Mouse (Mus musculus): ENCODE results near the gene 1700001O22Rik. TPM values are rescaled to one million over a fixed set of nuclear protein-coding genes. Genes with fewer than 3 reads are reported as not detected.

1700001O22Rik gene
- polyA plus RNA-seq, 1 experiment from 2014 or later = 4.0 TPM

DNA sequence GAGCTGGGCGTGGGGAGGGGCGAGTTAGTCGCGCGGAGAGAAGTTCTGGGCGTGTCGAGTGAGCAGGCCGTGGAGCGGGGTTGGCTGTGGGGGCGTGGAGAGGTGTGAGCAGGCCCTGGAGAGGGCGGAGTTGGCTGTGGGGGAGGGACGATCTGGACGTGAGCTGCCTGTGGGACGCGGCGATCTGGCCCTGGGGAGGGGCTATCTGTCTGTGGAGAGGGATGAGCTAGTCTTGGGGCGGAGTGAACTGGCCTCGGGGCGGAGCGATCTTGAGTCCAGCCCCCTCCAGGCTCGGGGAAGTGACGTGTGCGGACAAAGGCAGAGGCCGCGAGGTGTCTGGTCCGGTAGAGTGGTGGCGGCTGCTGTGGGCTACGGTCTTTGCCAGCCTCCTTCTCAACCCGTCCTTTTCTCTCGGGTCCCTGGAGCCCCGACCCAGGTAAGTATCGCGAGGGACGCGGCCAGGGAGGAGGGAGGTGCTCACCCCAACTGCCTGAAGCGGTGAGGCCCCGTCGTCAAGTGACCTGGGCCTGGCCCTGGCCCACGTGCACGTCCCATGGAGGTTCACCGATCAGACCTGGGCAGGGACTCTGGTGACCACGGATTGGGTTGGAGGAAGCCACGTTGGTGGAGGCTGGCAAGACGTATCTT lies 4.3 kb upstream of the 1700001O22Rik start, which contains the start of gene Ntmt1:
TSS of gene Ntmt1 (plus strand) at position 179 of the 648 bp plus-strand sequence.
- H3K4me3 ChIP-seq (ENCODE audit: low read depth, low read length) = peak within 1 kb of the TSS; percentile 85
- peaks cover 4% of the 10 kb centered on the region for H3K4me1 ChIP-seq (replicated peaks; ENCODE audit: control insufficient read depth, insufficient read depth, low read length)
- peak within 1 kb of the TSS; percentile 91 for H3K9ac ChIP-seq (ENCODE audit: low read depth, low read length)
- no peaks in the 10 kb centered on the region for H3K36me3 ChIP-seq (ENCODE audit: control insufficient read depth, insufficient read depth, low read length)
- no peaks in the 10 kb centered on the region for H3K9me3 ChIP-seq (ENCODE audit: control insufficient read depth, low read length)
- ATAC-seq (ENCODE audit: low FRiP score) = peak; percentile 98
- 0% methylated on average over 41 of the region's 44 CpGs for WGBS
- peak within 1 kb of the TSS; percentile 85 for H3K27ac ChIP-seq (ENCODE audit: low read depth, low read length)
- 0 out of 2 replicates have a peak, but pooled peaks cover 3% of the 10 kb centered on the region for H3K27me3 ChIP-seq (ENCODE audit: control insufficient read depth, insufficient read depth, low read length)
- peak; percentile 99 for DNase-seq (ENCODE audit: low spot score)
- H3K4me2 ChIP-seq (replicated peaks; ENCODE audit: low read depth, low read length) = peak within 1 kb of the TSS; percentile 94

DNA sequence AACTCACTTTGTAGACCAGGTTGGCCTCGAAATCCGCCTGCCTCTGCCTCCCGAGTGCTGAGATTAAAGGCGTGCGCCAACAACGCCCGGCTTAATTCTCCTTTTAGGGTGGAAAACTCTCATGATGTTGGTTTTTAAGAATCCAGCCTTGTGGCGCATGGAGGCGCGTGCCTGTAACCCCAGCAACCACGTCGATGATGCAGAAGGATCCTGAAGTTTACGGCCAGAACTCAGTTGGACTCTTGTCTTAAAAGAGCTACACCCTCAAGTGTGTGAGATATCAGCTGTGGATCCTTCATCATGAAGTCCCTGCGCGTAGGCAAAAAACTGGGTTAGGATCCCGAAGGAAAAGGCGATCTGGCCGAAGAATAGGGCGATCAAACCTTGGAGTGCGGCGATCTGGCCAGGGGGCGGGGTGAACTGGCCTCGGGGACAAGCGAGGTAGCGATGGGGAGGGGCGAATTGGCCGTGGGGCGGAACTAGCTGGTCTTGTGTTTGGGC lies 3.7 kb upstream of the 1700001O22Rik start:
- H3K27me3 ChIP-seq (ENCODE audit: control insufficient read depth, insufficient read depth, low read length) = peaks cover 4% of the 10 kb centered on the region; the same call in 1 of the 2 replicates
- peaks cover 4% of the 10 kb centered on the region for H3K4me1 ChIP-seq (replicated peaks; ENCODE audit: control insufficient read depth, insufficient read depth, low read length)
- H3K4me3 ChIP-seq (ENCODE audit: low read depth, low read length) = peak overlapping the region; percentile 85
- H3K36me3 ChIP-seq (ENCODE audit: control insufficient read depth, insufficient read depth, low read length) = no peaks in the 10 kb centered on the region
- ATAC-seq (ENCODE audit: low FRiP score) (no peak; the same call in 1 of the 2 replicates), DNase-seq (ENCODE audit: low spot score) (no peak)
- H3K27ac ChIP-seq (ENCODE audit: low read depth, low read length) = peak overlapping the region; percentile 85
- H3K4me2 ChIP-seq (replicated peaks; ENCODE audit: low read depth, low read length) = peak overlapping the region; percentile 94
- peak overlapping the region; percentile 2 for H3K9ac ChIP-seq (ENCODE audit: low read depth, low read length)
- 6% methylated on average over 27 of the region's 28 CpGs for WGBS
- no peaks in the 10 kb centered on the region for H3K9me3 ChIP-seq (ENCODE audit: control insufficient read depth, low read length)

- Histone ChIP-seq H3K9me3 (ENCODE audit: control insufficient read depth, low read length) (no peaks in the 10 kb centered on the region), H3K4me1 (replicated peaks; ENCODE audit: control insufficient read depth, insufficient read depth, low read length) (peaks cover 12% of the 10 kb centered on the region), H3K4me2 (replicated peaks; ENCODE audit: low read depth, low read length) (no peak overlapping the region), H3K36me3 (ENCODE audit: control insufficient read depth, insufficient read depth, low read length) (no peaks in the 10 kb centered on the region), H3K27me3 (ENCODE audit: control insufficient read depth, insufficient read depth, low read length) (peaks cover 15% of the 10 kb centered on the region), H3K4me3 (ENCODE audit: low read depth, low read length) (no peak overlapping the region), H3K9ac (ENCODE audit: low read depth, low read length) (no peak overlapping the region), H3K27ac (ENCODE audit: low read depth, low read length) (no peak overlapping the region)
- DNase-seq (ENCODE audit: low spot score) (no peak), ATAC-seq (ENCODE audit: low FRiP score) (no peak)
- WGBS = 94% methylated on average over 2 of the region's 2 CpGs
Measured at GRCm38 (mm10) chr2:30805983-30806382, 2.5 kb upstream of the 1700001O22Rik start.

DNA sequence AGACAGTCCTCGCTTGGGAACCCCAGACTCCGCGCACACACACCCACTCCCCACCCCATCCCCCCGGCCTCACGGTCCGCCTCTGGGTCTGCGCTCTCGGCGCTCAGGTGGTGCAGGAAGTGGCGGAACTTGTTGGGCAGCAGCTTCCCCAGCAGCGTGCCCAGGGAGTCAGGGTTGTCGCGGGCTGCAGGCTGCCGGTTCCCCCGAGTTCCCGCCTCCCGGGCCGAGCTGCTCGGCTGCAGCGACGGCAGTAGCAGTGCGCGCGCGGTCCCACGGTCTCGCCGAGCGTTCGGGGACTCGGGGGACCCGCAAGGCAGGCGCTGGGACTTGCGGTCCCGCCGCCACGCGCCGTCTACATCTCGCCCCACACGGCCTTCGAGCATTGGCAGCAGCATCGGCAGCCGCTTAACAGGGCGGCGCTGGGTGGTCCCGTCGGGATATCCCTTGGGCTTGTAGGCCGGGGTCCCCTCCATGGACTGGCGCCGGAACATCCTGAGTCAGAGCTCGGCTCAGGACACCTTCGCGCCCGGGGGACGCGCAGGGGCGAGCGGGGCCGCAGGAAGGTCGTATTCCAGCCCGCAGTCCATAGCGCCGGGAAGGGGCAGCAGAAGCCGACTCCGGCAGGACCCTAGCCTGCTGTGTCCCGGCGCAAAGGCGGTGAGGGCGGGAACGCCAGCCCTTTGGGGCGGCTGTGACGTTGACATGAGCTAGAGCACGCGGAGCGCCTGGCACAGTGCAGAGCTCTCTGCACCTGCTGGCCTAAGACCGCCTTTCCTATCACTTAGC lies 2.2 kb downstream of the 1700001O22Rik start:
- H3K27ac ChIP-seq (ENCODE audit: low read depth, low read length) = no peak overlapping the region
- peak overlapping the region; percentile 45 for H3K4me3 ChIP-seq (ENCODE audit: low read depth, low read length)
- peak overlapping the region; percentile 64 for H3K9ac ChIP-seq (ENCODE audit: low read depth, low read length)
- DNase-seq (ENCODE audit: low spot score) (peak; percentile 63), ATAC-seq (ENCODE audit: low FRiP score) (peak; percentile 57)
- peaks cover 26% of the 10 kb centered on the region for H3K27me3 ChIP-seq (ENCODE audit: control insufficient read depth, insufficient read depth, low read length)
- H3K4me1 ChIP-seq (replicated peaks; ENCODE audit: control insufficient read depth, insufficient read depth, low read length) = peaks cover 20% of the 10 kb centered on the region
- H3K36me3 ChIP-seq (ENCODE audit: control insufficient read depth, insufficient read depth, low read length) = no peaks in the 10 kb centered on the region
- H3K9me3 ChIP-seq (ENCODE audit: control insufficient read depth, low read length) = no peaks in the 10 kb centered on the region
- peak overlapping the region; percentile 95 for H3K4me2 ChIP-seq (replicated peaks; ENCODE audit: low read depth, low read length)
- 1% methylated on average over 76 of the region's 77 CpGs for WGBS

DNA sequence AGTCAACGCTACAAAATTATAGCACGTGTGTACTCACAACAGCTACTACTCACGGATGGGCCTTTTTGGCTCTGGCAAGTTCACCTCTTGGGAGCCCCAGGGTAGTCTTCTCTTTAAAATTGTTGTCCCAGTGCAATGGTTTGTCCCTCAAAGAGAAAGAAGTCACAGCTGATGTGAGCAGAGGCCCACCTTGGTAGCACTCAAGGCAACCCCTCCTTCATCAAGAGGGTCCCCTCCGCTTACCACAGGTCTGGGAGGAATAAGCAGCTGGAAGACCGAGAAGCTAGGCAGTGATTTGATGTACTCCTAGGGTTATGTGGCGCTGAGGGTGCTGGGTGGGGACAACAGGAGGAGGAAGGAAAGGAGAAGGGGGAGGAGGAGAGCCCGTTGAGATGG lies 2.8 kb downstream of the 1700001O22Rik start:
- WGBS = 36% methylated on average over 6 of the region's 7 CpGs
- H3K4me1 ChIP-seq (replicated peaks; ENCODE audit: control insufficient read depth, insufficient read depth, low read length) = peaks cover 23% of the 10 kb centered on the region
- DNase-seq (ENCODE audit: low spot score) (peak; percentile 35), ATAC-seq (ENCODE audit: low FRiP score) (no peak)
- H3K27me3 ChIP-seq (ENCODE audit: control insufficient read depth, insufficient read depth, low read length) = peaks cover 26% of the 10 kb centered on the region
- H3K4me2 ChIP-seq (replicated peaks; ENCODE audit: low read depth, low read length) = peak overlapping the region; percentile 95; the same call in 1 of the 2 replicates
- H3K4me3 ChIP-seq (ENCODE audit: low read depth, low read length) = peak overlapping the region; percentile 45; the same call in 1 of the 2 replicates
- no peaks in the 10 kb centered on the region for H3K36me3 ChIP-seq (ENCODE audit: control insufficient read depth, insufficient read depth, low read length)
- H3K9me3 ChIP-seq (ENCODE audit: control insufficient read depth, low read length) = no peaks in the 10 kb centered on the region
- H3K27ac ChIP-seq (ENCODE audit: low read depth, low read length) = no peak overlapping the region
- no peak overlapping the region; the same call in 1 of the 2 replicates for H3K9ac ChIP-seq (ENCODE audit: low read depth, low read length)

DNA sequence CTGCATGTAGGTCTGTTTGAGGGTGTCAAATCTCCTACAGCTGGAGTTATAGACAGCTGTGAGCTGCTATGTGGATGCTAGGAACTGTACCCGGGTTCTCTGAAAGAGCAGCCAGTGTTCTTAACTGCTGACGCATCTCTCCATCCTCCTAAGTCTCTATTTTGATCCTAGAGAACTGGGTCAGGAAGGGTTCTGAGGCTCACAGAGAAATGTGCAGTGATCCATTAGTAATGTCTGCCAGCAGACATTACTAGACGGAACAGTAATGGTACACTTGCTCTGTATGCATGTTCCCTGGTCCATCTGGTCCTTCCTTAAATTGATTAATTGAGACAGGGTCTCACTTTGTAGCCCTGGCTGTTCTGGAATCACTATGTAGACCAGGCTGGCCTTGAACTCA lies 4.0 kb downstream of the 1700001O22Rik start:
- Histone ChIP-seq H3K9ac (ENCODE audit: low read depth, low read length) (no peak overlapping the region), H3K4me1 (replicated peaks; ENCODE audit: control insufficient read depth, insufficient read depth, low read length) (peaks cover 25% of the 10 kb centered on the region), H3K4me2 (replicated peaks; ENCODE audit: low read depth, low read length) (no peak overlapping the region), H3K27ac (ENCODE audit: low read depth, low read length) (no peak overlapping the region), H3K36me3 (ENCODE audit: control insufficient read depth, insufficient read depth, low read length) (no peaks in the 10 kb centered on the region), H3K9me3 (ENCODE audit: control insufficient read depth, low read length) (no peaks in the 10 kb centered on the region), H3K27me3 (ENCODE audit: control insufficient read depth, insufficient read depth, low read length) (peaks cover 26% of the 10 kb centered on the region), H3K4me3 (ENCODE audit: low read depth, low read length) (no peak overlapping the region)
- ATAC-seq (ENCODE audit: low FRiP score) (no peak), DNase-seq (ENCODE audit: low spot score) (no peak)
- WGBS = 78% methylated on average over 3 of the region's 3 CpGs

- ATAC-seq (ENCODE audit: low FRiP score) = peak; percentile 73
- H3K36me3 ChIP-seq (ENCODE audit: control insufficient read depth, insufficient read depth, low read length) = no peaks in the 10 kb centered on the region
- 0 out of 2 replicates have a peak overlapping the region, but pooled peaks have one; percentile 5 for H3K9ac ChIP-seq (ENCODE audit: low read depth, low read length)
- H3K4me3 ChIP-seq (ENCODE audit: low read depth, low read length) = no peak overlapping the region
- peaks cover 23% of the 10 kb centered on the region for H3K4me1 ChIP-seq (replicated peaks; ENCODE audit: control insufficient read depth, insufficient read depth, low read length)
- WGBS = 6% methylated on average over 11 of the region's 11 CpGs
- H3K9me3 ChIP-seq (ENCODE audit: control insufficient read depth, low read length) = no peaks in the 10 kb centered on the region
- H3K27ac ChIP-seq (ENCODE audit: low read depth, low read length) = 0 out of 2 replicates have a peak overlapping the region, but pooled peaks have one; percentile 18
- peak overlapping the region; percentile 36 for H3K4me2 ChIP-seq (replicated peaks; ENCODE audit: low read depth, low read length)
- DNase-seq (ENCODE audit: low spot score) = peak; percentile 90
- H3K27me3 ChIP-seq (ENCODE audit: control insufficient read depth, insufficient read depth, low read length) = peaks cover 15% of the 10 kb centered on the region
Measured at GRCm38 (mm10) chr2:30796382-30796781, 7.1 kb downstream of the 1700001O22Rik start.

DNA sequence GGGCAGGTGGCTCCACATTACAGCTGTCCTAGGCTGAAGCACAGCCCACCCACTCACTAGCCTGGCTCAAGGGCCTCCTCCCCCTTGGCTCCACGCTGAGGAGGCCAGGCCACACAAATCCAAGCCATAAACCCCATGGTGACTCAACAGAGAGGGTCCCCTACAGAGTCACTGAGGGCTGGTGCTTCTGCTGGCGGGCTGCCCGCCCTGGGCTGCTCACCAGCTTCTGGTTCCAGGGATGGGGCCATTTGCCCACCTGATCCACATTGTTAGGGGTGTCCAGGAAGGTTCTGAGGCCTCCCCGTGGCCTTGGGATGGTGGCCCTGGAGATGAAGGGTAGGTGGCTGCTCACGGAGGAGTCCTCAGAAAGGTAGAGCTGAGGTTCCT lies 7.6 kb downstream of the 1700001O22Rik start:
- Histone ChIP-seq H3K4me2 (replicated peaks; ENCODE audit: low read depth, low read length) (no peak overlapping the region), H3K27ac (ENCODE audit: low read depth, low read length) (peak overlapping the region; percentile 6; the same call in 1 of the 2 replicates), H3K9ac (ENCODE audit: low read depth, low read length) (no peak overlapping the region), H3K4me3 (ENCODE audit: low read depth, low read length) (no peak overlapping the region), H3K4me1 (replicated peaks; ENCODE audit: control insufficient read depth, insufficient read depth, low read length) (peaks cover 19% of the 10 kb centered on the region), H3K36me3 (ENCODE audit: control insufficient read depth, insufficient read depth, low read length) (no peaks in the 10 kb centered on the region), H3K9me3 (ENCODE audit: control insufficient read depth, low read length) (no peaks in the 10 kb centered on the region), H3K27me3 (ENCODE audit: control insufficient read depth, insufficient read depth, low read length) (peaks cover 10% of the 10 kb centered on the region)
- DNase-seq (ENCODE audit: low spot score) (no peak), ATAC-seq (ENCODE audit: low FRiP score) (peak; percentile 1)
- 53% methylated on average over 5 of the region's 5 CpGs for WGBS
